Mouse (Mus musculus): ENCODE results near the gene Snd1.

The Snd1 gene

DNA sequence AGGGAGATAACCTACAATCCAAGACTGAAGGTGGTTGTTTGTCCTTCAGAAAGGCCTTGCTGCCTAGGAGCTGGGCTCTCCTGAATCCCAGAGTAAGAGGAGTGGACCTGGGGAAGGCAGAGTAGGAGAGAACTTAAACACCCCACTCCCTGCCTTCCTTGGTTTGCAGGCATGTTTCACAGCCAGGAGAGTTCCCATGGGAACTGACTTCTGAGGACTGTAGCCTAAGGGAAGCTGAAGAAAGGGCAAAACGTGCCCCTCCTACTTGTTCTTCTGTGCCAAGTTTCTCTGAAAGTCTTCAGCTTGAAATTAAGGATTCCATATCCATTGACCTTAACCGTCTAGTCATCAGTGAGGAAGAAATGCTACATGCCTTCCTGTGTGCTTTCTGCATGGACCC, 168.0 kb downstream of the Snd1 start:
- DNase-seq: no peak

DNA sequence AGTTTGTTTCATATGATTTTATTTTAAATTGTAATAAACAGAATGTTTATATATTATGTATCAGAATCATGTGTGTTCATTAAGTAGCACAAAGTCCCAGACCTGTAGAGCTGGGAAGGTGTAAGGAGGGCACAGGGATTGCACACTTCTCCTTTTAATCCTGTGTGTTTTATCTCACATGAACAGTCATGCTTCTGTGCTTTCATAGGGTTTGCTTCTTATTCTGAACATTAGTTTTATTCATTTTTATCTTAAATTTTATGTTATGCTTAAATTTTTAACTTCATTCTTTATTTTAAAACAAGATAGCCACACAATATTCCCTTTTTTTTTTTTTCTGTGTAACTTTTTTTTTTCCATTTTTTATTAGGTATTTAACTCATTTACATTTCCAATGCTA, 170.3 kb downstream of the Snd1 start:
- no peak for DNase-seq

DNA sequence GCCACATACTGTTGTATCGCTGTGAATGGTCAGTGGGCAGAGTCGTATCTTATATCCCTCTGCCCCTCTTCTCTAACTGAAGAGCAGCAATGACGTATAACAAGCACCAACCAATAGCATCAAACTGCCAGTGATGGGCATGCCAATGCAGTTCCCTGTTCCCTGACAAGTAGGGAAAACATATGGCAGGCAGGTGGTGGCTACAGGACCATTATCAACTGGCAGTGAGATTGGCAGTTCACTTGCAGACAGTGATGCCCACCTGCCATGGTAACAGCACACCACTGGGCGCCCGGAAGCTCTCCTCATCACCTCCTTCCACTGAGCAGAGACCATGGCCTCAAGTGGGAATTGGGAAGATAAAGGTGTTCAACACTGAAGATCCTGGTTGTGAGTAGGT, 181.6 kb downstream of the Snd1 start:
- no peak for DNase-seq

DNA sequence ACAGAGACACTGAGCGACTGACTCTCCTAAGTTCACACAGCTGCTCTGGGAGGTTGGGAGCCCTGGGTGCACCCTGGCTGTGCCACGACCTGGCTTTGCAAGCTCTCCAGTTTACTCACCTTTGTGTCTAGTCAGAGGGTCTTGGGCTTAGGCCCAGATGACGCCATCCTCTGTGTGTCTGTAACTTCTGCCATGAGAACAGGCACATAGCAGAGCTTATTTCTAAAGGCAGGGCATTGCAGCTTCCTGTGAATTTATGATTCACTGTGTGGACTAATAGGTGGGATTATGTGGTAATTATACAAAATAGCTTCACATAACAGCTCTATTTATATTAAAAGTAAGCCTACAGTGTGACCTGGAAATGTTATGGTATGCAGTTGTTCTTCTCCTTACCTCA, 188.1 kb downstream of the Snd1 start:
- no peak for DNase-seq

DNA sequence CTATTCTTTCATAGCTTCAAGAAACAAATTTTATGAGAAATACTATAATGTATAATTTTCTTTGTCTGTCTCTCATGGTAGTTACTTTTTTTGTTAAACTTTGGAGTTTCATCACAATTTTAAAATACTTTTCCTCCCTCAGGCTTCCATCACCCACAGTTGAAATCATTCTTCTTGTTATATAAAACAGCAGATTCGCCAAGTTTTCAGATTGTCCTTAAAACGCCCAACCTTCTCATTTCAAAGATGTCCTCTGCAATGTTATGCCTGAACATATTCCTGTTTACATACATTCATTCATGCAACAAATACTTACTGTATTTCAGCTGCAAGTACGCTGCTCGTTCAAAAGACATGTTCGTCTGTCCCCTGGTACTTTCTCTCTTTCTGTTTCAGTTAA, 188.7 kb downstream of the Snd1 start:
- DNase-seq: no peak

DNA sequence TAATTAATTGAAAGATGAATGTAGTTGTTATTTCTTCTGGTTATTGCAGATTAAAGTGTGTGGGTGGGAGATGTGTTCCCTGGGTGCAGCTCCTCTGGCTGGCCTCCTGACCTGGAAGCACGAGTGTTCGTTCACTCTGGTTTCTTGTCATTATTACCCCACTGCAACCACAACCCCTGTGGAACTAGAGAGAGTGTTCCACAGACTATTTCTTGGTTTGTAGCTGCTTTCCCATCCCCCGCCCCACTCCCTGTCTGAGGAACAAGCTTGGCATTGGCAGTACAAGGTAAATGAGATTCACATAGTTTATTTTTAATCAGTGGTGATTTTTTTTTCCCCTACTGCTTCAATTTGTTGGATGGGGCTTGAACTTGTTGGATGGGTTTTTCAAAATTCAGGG, 189.8 kb downstream of the Snd1 start:
- DNase-seq: no peak

DNA sequence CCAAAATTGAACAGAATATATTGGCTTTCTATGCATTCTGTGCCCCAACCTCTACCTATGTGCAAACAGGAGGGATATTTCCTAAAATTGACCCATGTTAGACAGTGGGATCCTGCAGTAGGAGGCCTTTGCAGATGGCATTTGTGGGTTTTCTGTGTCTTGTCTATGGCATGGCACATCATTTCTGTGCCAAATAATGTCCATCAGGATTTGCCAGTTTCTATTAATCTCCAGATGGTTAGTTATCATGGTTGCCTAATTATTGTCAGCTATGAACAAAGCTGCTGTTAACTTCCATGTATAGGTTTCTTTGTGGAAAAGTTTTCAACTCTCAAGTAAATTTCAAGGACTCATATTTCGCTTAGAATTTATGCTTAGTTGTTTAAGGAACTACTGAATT, 192.6 kb downstream of the Snd1 start:
- DNase-seq: no peak

DNA sequence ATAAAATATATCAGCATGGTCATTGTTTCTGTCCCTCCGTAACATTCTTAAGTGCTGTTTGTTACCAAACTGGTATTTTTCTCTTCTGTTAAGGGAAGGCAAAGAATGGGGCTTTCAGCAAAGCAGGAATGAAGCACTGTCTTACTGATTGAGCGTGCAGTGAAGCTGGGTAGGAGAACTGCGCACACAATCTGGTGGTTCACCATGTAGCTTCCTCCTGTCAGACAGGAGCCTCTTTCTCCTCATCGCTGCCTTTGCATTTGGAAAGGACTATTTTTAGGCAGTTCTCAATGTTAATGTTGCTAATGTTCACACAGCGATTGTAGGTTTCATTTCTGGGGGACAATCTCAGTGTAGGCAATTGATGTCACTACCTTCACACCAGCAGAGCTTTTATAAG, 194.3 kb downstream of the Snd1 start:
- DNase-seq: no peak

DNA sequence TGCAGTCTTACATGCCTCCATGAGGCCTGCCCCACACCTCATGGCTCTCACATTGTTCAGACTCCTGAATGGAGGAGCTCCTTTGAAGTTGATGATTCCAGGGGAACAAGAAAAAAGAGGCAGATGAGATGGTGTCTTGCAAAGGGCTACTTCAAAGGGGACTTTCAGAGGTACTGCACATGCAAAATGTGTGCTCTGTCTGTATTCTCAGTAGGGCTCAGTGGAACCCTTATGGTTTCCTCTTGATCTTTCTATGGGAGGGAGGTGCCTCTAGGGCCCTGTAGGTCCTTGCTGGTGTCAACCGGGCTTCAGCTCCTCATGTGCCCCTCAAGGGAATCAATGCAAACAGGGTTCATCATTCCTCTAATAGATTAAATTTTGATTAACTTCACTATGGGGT, 197.4 kb downstream of the Snd1 start:
- no peak for DNase-seq

DNA sequence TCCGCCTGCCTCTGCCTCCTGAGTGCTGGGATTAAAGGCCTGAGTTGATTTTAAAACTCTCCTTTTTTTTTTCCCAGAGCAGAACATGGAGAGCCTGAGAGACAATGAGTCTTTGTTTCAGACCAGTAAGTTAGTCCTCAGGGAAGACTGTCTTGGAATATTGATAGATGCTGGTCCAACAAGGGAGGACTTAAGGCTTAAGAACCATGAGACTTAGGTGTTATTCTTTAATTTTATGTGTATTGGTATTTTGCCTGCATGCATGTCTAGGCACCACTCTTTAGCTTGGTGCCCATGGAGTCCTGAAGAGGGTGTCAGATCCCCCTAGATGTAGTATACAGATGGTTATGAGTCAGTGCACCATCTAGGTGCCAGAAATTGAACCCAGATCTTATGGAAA, 199.7 kb downstream of the Snd1 start:
- no peak for DNase-seq

DNA sequence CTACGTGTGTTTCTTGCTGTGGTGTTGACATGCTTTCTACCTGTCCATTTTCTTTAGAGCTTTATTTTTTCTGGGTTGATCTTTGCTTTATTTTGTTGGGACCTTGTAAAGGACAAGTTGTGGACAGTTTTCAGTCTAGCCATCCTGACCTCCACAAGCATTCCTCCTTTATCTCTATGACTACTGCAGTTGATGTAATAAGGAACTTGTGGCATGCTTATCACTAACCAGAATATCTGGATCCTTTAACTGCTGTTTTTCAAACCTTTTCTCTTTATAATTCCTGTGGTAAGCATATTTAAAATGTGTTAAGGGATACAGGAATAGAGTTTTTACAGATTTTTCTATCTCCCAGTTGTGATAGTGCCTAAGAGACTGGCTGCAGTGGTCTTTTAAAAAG, 204.0 kb downstream of the Snd1 start:
- DNase-seq: no peak

DNA sequence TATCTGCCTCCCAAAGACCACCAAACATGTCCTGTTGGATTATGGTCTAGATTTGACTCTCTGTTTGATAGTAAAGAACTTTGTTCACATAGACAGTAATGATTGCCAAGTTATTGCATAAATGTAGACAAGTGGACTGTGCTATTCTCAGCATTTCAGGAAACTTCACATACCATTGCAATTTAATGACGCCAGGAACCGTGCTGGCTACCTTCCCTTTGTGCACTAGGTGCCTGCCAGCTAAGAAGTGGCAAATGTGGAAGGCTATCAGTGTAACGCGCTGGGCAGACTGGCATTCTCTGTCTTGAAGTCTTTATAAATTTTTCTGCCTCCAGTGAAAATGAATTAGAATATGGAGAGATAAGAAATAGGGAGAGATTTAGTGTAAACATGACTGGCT, 205.6 kb downstream of the Snd1 start:
- no peak for DNase-seq

DNA sequence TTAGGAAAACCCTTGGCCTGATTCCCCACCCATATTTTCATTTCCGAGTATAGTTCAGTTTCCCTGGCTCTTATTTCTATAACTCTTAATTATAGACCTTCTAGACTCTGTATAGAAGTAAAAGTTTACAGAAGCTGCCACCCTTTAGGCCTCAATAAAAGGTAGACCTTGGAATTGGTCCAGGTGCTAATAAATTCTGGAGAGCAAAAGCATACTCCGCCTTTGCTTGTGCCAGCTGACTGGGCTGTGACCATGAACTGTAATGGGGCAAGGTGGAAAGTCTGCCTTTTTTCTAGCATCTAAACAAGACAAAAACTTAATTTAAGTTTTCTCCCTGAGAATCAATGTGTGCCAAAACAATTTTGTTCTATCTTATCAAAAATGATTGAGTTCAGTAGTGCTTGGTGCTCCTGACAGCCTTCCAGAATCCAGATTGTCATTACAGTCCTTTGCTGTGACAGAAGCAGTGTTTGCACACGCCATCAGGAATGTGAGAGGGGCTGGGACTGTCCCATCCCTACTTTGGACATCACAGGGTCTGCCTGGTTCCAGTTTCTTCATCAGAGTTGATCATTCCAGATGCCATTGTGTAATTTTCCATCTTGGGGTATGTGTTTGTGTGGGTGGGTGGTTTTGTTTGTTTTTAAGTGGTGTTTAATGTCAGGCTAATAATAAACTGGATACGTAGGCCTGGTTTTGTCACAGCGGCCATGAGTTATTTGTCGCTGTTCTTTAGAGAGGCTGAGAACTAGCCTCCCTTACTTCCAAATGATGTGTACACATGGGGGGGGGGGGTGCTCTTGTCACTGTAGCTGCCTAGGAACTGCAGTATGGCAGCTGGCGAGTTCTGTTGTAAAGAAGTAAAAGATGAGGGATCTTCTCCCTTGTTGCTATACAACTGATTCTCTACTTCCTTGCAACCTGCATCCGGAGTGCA, 206.8 kb downstream of the Snd1 start:
- DNase-seq: no peak

DNA sequence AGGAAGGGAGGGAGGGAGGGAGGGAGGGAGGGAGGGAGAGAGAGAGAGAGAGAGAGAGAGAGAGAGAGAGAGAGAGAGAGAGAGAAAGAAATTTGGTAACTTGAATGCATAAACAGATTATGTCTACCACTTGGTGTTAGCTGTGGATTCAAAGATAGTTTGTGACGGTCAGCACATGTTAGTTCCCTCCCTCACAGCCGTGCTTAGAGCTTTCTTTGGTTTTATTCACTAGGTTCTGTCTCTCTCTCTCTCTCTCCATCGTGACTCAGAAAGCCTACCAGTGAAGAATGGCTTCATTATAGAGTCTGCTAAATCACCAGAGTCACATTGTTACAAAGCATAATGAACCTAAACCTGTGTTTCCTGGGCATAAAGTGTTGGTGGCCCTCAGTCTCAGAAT, 210.1 kb downstream of the Snd1 start:
- no peak for DNase-seq

DNA sequence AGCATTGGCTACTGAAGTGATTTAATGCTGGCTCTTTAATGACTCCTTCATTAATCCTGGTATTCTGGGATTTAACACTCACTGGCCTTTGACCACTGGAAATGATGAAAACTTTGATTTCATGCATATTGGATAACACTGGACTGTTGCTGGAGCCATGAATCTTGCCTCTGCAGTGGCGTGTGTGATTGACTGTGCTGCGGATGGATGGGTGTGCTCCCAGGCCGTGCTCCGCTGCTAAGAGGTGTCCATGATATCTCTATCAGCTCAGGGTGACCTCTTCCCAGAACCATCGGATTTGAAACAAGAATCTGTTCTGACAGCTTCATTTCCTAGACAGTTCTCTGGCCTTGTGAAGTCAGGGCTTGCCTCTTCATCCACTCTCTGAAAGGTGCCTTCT, 210.8 kb downstream of the Snd1 start:
- no peak for DNase-seq

DNA sequence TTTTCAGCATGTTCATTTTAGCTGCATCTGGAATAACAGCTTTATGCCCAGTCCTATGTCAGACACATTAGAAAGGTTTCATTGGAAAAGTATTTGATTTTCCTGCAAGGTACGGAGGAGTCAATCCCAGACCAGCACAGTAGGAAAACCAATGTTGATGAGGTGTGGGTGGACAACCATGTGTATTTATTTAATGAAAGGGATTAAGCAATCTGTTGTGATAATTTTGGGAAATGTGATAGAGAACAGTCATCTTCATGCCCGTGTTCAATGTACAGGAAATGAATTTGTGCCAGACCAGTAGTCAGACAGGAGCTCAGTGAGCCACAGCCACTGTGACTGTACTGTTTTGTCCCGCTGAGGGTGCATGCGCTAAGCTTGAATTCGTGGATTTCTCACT, 212.8 kb downstream of the Snd1 start:
- DNase-seq: no peak

DNA sequence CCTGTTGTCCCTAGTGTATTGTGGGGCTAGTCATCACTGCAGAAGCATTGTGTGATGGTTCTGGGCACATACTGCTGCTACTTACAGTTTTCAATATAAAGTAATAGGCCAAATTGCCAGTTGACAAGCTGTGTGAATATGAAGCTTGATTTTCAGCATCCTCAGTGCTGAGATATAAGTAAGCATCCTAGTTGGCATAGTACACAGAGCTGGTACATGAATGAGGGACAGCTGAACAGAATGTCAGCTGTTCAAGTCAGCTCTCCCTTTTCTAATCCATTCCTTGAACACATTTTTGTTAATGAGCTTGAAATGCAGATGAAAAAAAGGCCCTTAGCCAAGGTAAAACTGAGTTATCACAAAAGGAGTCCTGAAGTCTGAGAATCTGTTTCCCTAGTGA, 217.7 kb downstream of the Snd1 start:
- DNase-seq: no peak

DNA sequence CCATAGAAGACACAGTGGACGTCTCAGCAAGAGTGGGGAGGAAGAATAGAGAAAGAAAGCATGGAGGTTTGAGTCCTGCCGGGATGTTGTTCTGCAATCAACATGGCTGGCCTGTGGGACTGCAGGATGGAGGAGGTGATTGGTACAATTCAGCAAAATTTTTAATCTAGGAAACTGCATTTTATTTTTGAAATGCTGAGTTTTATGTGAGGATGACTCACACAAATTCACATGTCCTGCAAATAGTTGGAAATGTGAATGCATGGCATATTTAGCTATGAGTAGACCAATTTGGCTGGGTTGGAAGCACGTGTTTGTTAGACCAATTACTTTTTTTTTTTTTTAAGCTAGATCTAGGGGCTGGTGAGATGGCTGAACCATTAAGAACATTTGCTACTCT, 222.3 kb downstream of the Snd1 start:
- DNase-seq: no peak

DNA sequence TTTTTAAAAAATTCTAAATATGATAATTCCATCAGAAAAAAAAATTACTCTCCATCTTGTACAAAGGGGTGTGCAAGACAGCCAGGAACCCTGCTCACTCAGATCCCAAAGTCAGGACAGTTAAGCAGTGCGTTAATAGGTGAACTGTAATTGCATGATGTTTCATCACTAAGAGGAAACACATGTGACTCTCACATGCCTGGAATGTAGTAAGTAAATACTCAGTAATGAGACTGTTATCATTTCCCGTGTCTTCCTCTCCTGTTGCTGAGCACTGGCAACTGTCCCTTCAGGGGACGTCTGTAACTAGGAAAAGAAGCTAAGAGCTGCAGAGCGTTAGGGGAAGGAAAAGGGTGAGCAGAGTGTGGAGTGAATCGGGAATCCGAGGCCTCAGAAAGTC, 229.7 kb downstream of the Snd1 start:
- DNase-seq: no peak

DNA sequence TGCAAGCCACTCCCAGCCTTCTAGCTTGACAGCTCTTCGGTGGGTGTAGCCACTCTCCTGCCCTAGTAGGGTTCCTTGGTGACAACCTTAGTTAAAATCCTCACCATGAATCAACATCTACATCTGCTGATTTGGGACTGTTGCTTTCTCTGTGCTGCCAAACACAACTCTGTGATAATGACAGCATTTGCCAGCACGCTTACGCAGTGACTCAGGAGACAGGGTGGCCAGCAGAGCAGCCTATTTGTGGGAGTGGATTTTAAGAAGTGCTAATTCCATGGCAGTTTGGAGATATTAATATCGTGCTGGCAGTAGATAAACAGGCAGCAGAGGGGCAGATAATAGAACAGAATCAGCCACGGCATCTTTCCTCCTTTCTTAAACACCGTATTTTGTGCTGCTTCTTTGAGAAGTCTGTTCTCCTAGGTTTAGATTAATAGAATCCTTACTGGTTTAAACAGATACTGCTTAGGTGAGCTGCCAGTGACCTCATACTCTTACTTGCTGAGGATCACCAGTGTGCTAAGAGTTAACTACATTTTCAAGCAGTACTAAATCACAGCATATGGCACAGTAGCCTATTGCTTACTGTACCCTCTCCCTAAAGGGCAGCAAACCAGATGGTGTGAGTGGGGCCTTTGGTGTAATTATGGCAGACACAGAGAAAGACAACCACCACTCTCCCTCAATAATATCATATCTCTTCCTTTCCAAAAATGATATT, 230.6 kb downstream of the Snd1 start:
- peak; percentile 9 for DNase-seq

DNA sequence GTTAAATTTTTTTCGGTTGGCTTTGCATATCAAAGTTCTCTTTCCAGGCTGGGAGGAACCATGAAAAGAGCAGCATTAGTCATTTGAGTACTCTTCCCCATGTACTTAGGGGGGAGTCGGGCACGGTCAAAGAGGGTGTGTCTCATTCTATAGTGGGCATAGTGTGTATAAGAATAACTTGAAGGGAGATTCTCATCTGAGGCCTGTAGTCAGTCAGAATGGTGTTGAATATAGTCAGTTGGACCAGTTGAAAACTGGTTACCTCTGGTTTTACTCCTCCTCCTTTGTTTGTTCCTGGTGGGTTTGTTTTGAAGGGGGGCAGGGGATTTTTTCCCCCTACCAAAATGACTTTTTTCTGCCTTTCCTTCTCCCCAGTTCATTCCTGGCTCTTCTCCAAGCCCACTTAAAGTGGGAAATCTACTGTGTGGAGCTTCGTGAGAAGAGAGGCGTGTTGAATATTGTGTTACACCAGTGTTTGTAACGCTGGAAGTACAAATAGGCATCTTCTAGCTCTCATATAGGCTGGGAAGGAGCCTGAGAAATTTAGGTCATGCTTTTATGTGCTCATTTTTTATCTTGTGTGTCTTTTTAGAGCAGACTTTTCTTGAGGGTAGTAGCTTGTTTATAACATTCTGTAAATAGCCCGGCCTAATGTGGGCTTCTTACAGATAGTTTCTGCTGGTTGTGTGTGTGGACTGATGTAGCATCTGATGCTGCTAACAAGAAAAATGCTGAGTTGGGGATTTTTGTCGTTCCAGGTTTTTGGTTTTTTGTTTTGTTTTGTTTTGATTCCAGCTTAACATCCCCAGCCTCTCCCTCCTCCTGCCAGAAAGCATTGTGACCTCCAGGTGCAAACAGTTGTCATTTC, 231.4 kb downstream of the Snd1 start:
- no peak for DNase-seq

DNA sequence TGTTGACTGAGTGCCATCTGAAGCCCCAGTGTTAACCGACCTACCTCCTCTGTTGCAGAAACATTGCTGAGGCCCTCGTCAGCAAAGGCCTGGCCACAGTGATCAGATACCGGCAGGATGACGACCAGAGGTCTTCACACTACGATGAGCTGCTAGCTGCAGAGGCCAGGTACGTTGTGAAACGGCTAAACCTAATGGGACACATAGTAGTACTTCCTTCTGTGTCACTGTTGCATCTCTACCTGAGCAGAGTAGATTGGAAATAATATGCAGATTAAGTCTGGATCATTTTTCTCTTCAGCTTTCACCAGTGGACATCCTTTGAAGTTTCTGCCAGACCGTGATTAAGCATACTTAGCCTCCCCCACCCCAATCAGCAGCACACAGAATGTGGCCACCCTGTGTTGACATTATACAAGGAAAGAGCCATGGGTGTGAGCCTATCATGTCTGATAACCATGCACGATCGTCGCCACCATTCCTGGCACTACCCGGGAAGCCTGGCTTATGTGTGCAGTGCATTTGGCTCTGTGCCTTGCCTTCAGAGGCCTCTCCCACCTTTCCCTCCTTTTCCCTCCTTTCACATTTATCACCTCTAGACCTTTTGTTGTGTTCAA, 232.1 kb downstream of the Snd1 start:
- no peak for DNase-seq

DNA sequence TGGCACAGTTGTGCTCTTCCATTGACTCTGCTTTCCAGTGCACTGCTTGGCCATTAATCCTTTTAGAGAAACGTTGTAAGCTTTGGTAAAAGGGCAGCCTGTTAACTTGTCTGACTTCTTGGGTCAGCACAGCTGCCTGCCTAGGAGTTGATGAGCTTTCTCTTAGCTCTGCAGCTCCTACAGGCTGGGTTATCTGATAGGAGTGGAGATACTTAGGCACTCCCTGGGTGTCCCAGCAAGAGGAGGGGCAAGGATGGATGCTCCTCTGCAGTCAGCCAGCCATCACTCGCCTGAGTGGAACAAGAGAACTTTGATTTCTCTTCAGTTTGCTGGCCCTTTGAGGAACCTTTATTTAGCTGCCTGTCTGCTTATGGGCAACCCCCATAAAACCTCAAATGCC, 235.1 kb downstream of the Snd1 start:
- DNase-seq: no peak

All from right cerebral cortex, postnatal 14 days (tissue).